Mouse (Mus musculus): ENCODE results near the gene Samm50.

Gene Samm50

GRCm38 (mm10) chr15:84210941-84211340 is 18.9 kb downstream of the Samm50 start:
- no peak for ATAC-seq (ENCODE audit: insufficient number of reproducible peaks, low FRiP score, low TSS enrichment)

- ATAC-seq (ENCODE audit: insufficient number of reproducible peaks, low FRiP score, low TSS enrichment) = no peak
These were observed 19.5 kb downstream of the Samm50 start for GRCm38 (mm10) chr15:84211564-84211963.

- ATAC-seq (ENCODE audit: insufficient number of reproducible peaks, low FRiP score, low TSS enrichment) = peak; percentile 43; the same call in 1 of the 2 replicates
These were observed 20.2 kb downstream of the Samm50 start for GRCm38 (mm10) chr15:84212031-84212755.

- ATAC-seq (ENCODE audit: insufficient number of reproducible peaks, low FRiP score, low TSS enrichment) = no peak
These were observed 20.7 kb downstream of the Samm50 start for GRCm38 (mm10) chr15:84212756-84213105.

GRCm38 (mm10) chr15:84213162-84213739 is 21.2 kb downstream of the Samm50 start:
- ATAC-seq (ENCODE audit: insufficient number of reproducible peaks, low FRiP score, low TSS enrichment) = no peak

- ATAC-seq (ENCODE audit: insufficient number of reproducible peaks, low FRiP score, low TSS enrichment) = no peak
These were observed 22.4 kb downstream of the Samm50 start for GRCm38 (mm10) chr15:84214476-84214875.

- ATAC-seq (ENCODE audit: insufficient number of reproducible peaks, low FRiP score, low TSS enrichment) = no peak
These were observed 23.2 kb downstream of the Samm50 start for GRCm38 (mm10) chr15:84215273-84215672.

- ATAC-seq (ENCODE audit: insufficient number of reproducible peaks, low FRiP score, low TSS enrichment) = no peak
These were observed 24.0 kb downstream of the Samm50 start for GRCm38 (mm10) chr15:84216026-84216425.

- no peak for ATAC-seq (ENCODE audit: insufficient number of reproducible peaks, low FRiP score, low TSS enrichment)
These were observed 24.5 kb downstream of the Samm50 start for GRCm38 (mm10) chr15:84216461-84217084.

GRCm38 (mm10) chr15:84217969-84218782 is 26.1 kb downstream of the Samm50 start:
- ATAC-seq (ENCODE audit: insufficient number of reproducible peaks, low FRiP score, low TSS enrichment) = no peak

GRCm38 (mm10) chr15:84218783-84219271 is 26.8 kb downstream of the Samm50 start:
- no peak for ATAC-seq (ENCODE audit: insufficient number of reproducible peaks, low FRiP score, low TSS enrichment)

- no peak for ATAC-seq (ENCODE audit: insufficient number of reproducible peaks, low FRiP score, low TSS enrichment)
These were observed 29.5 kb downstream of the Samm50 start for GRCm38 (mm10) chr15:84221539-84221938.

GRCm38 (mm10) chr15:84223423-84223822 is 31.4 kb downstream of the Samm50 start:
- no peak for ATAC-seq (ENCODE audit: insufficient number of reproducible peaks, low FRiP score, low TSS enrichment)

- ATAC-seq (ENCODE audit: insufficient number of reproducible peaks, low FRiP score, low TSS enrichment) = no peak
These were observed 32.7 kb downstream of the Samm50 start for GRCm38 (mm10) chr15:84224779-84225178.

GRCm38 (mm10) chr15:84226918-84227317 is 34.9 kb downstream of the Samm50 start:
- ATAC-seq (ENCODE audit: insufficient number of reproducible peaks, low FRiP score, low TSS enrichment) = no peak

- no peak for ATAC-seq (ENCODE audit: insufficient number of reproducible peaks, low FRiP score, low TSS enrichment)
These were observed 38.6 kb downstream of the Samm50 start for GRCm38 (mm10) chr15:84230661-84231060.

- ATAC-seq (ENCODE audit: insufficient number of reproducible peaks, low FRiP score, low TSS enrichment) = peak; percentile 69
These were observed 39.2 kb downstream of the Samm50 start for GRCm38 (mm10) chr15:84231113-84231712.

- peak; percentile 56 for ATAC-seq (ENCODE audit: insufficient number of reproducible peaks, low FRiP score, low TSS enrichment)
These were observed 39.9 kb downstream of the Samm50 start, which contains the start of gene Parvb for GRCm38 (mm10) chr15:84231721-84232561. Gene Parvb (plus strand): TSS chr15:84232043.

- ATAC-seq (ENCODE audit: insufficient number of reproducible peaks, low FRiP score, low TSS enrichment) = no peak
These were observed 40.6 kb downstream of the Samm50 start for GRCm38 (mm10) chr15:84232609-84233008.

Data from cerebellum, adult (tissue).